In the genomic region with DNA sequence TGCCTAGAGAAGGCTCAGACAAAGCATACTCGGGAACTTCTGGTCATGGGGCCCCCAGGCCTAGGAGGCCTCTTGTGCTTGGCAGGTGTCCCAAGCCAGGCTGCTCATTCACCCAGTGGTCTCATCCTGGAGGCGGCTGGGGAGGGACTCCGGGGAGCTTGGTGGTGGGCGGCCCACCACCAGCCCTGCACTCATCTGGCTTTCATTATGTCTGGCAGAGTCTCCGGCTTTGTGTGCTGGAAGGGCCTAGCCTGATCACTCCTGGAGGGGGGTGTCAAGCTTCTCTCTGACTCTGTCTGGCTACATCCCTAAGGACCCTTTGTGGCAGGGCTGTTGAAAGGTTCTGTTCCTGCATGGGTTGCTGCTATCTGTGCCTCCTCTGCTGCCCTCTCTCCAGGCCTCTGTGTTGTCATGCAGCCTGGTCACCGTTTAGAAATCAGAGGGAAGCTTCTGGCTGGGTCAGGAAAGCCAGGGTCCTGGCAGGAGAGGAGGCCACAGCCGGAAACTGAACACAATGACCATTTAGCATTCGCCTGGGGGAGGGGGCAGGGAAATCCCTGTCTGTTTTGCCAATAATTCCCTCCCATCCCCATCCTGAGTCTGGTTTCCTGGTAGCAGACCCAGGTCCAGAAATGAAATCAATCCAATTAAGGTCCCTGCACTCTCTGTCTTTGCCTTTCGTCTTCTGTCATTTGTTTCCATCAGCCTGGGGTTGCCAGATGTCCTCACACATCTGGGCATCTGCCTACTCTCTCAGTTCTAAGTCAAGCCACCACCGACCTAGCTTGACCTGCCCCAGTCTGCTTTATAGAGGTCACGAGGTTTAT, we compare ENCODE assay signal across 9 mouse cellular contexts. TPM values are rescaled to one million over a fixed set of nuclear protein-coding genes. Genes with fewer than 3 reads are reported as not detected.
DNase-seq lines count a peak whose midpoint lies in the region; ATAC-seq and TF ChIP-seq lines count a peak whose summit lies in the region.
"Had no signal": no experiment of that assay in that cellular context is flagged by ENCODE, and none has a peak within 500 bp of the region (broad histone marks: within the 10 kb centered on the region; RNA-seq: fewer than 3 reads in every experiment).

No protein-coding gene starts in this region.

- peak; percentile 73 for DNase-seq in kidney, adult 2 months
- DNase-seq in kidney, adult 9 months: no peak
- DNase-seq in frontal cortex, postnatal 36 days (ENCODE audit: low spot score in 2 of 2): no peak

- H3K9ac ChIP-seq in forebrain, embryonic 12.5 days: peak overlapping the region; percentile 69
- peak overlapping the region; percentile 90 for H3K9ac ChIP-seq in hindbrain, embryonic 13.5 days
- no peak overlapping the region for H3K9ac ChIP-seq in liver, embryonic 15.5 days
- peak overlapping the region; percentile 47 for H3K9ac ChIP-seq in neural tube, embryonic 14.5 days (replicated peaks; ENCODE audit: low read depth, low read length)

- H3K27ac ChIP-seq in kidney, adult 2 months (ENCODE audit: insufficient read depth, low read depth, low read length): peak overlapping the region; percentile 52; the same call in 1 of the 2 replicates
- H3K27ac ChIP-seq in forebrain, embryonic 12.5 days: peak overlapping the region; percentile 79
- H3K27ac ChIP-seq in hindbrain, embryonic 13.5 days: peak overlapping the region; percentile 93
- no peak overlapping the region for H3K27ac ChIP-seq in liver, embryonic 15.5 days (replicated peaks)
- peak overlapping the region; percentile 80 for H3K27ac ChIP-seq in neural tube, embryonic 14.5 days (ENCODE audit: low read depth, low read length)

- TF ChIP-seq CTCF in kidney, adult 2 months (conservative IDR thresholded peaks at IDR 0.05; ENCODE audit: insufficient read depth, insufficient read length, low read depth, low read length): no peak

- no peak for TF ChIP-seq POLR2A in kidney, adult 2 months (IDR thresholded peaks at IDR 0.05; ENCODE audit: low read depth, low read length)

- H3K4me2 ChIP-seq in forebrain, embryonic 12.5 days: peak overlapping the region; percentile 84
- H3K4me2 ChIP-seq in hindbrain, embryonic 13.5 days: peak overlapping the region; percentile 71
- H3K4me2 ChIP-seq in liver, embryonic 15.5 days: peak overlapping the region; percentile 73
- peak overlapping the region; percentile 65 for H3K4me2 ChIP-seq in neural tube, embryonic 14.5 days (ENCODE audit: low read depth, low read length)

- H3K9me3 ChIP-seq in forebrain, embryonic 12.5 days: no peaks in the 10 kb centered on the region
- no peaks in the 10 kb centered on the region for H3K9me3 ChIP-seq in hindbrain, embryonic 13.5 days
- H3K9me3 ChIP-seq in liver, embryonic 15.5 days (replicated peaks): no peaks in the 10 kb centered on the region
- no peaks in the 10 kb centered on the region for H3K9me3 ChIP-seq in neural tube, embryonic 14.5 days (ENCODE audit: control insufficient read depth, low read length)

- peak; percentile 10; the same call in 1 of the 2 replicates for ATAC-seq in forebrain, embryonic 12.5 days (ENCODE audit: low FRiP score)
- peak; percentile 49 for ATAC-seq in hindbrain, embryonic 13.5 days (ENCODE audit: low FRiP score)
- ATAC-seq in liver, embryonic 15.5 days (ENCODE audit: insufficient read depth): no peak
- ATAC-seq in neural tube, embryonic 14.5 days (ENCODE audit: low read depth): peak; percentile 26; the same call in 1 of the 2 replicates
- no peak for ATAC-seq in megakaryocyte progenitor cell, adult 5-6 weeks (replicated peaks; ENCODE audit: poor library complexity)

- no peaks in the 10 kb centered on the region for H3K36me3 ChIP-seq in kidney, adult 2 months (ENCODE audit: control insufficient read depth, insufficient read depth, low read length)
- H3K36me3 ChIP-seq in forebrain, embryonic 12.5 days (replicated peaks): no peaks in the 10 kb centered on the region
- no peaks in the 10 kb centered on the region for H3K36me3 ChIP-seq in hindbrain, embryonic 13.5 days
- no peaks in the 10 kb centered on the region for H3K36me3 ChIP-seq in liver, embryonic 15.5 days (replicated peaks)
- no peaks in the 10 kb centered on the region for H3K36me3 ChIP-seq in neural tube, embryonic 14.5 days (ENCODE audit: control insufficient read depth, insufficient read depth, low read length)

- 54% methylated on average over 11 of the region's 11 CpGs for WGBS in kidney, adult 2 months
- 41% methylated on average over 11 of the region's 11 CpGs for WGBS in forebrain, embryonic 12.5 days
- WGBS in hindbrain, embryonic 13.5 days: 18% methylated on average over 11 of the region's 11 CpGs
- WGBS in liver, embryonic 15.5 days (ENCODE audit: insufficient replicate concordance): 48% methylated on average over 11 of the region's 11 CpGs
- WGBS in neural tube, embryonic 14.5 days: 17% methylated on average over 11 of the region's 11 CpGs

- H3K4me3 ChIP-seq in kidney, adult 2 months (ENCODE audit: insufficient read depth, low read depth, low read length): no peak overlapping the region; the same call in 1 of the 2 replicates
- peak overlapping the region; percentile 13; the same call in 1 of the 2 replicates for H3K4me3 ChIP-seq in forebrain, embryonic 12.5 days (replicated peaks)
- H3K4me3 ChIP-seq in hindbrain, embryonic 13.5 days: peak overlapping the region; percentile 58
- H3K4me3 ChIP-seq in liver, embryonic 15.5 days (replicated peaks): no peak overlapping the region
- H3K4me3 ChIP-seq in neural tube, embryonic 14.5 days (ENCODE audit: low read depth, low read length): peak overlapping the region; percentile 47; the same call in 1 of the 2 replicates

- no peaks in the 10 kb centered on the region for H3K27me3 ChIP-seq in kidney, adult 2 months (replicated peaks; ENCODE audit: control insufficient read depth, insufficient read depth, low read length)
- no peaks in the 10 kb centered on the region for H3K27me3 ChIP-seq in forebrain, embryonic 12.5 days
- H3K27me3 ChIP-seq in hindbrain, embryonic 13.5 days: no peaks in the 10 kb centered on the region
- peaks cover 18% of the 10 kb centered on the region for H3K27me3 ChIP-seq in liver, embryonic 15.5 days
- no peaks in the 10 kb centered on the region for H3K27me3 ChIP-seq in neural tube, embryonic 14.5 days (ENCODE audit: control insufficient read depth, insufficient read depth, low read length)

- peaks cover 7% of the 10 kb centered on the region; the same call in 1 of the 2 replicates for H3K4me1 ChIP-seq in kidney, adult 2 months (ENCODE audit: control insufficient read depth, insufficient read depth, low read length)
- H3K4me1 ChIP-seq in forebrain, embryonic 12.5 days: peaks cover 98% of the 10 kb centered on the region
- H3K4me1 ChIP-seq in hindbrain, embryonic 13.5 days (replicated peaks): peaks cover 100% of the 10 kb centered on the region
- peaks cover 17% of the 10 kb centered on the region for H3K4me1 ChIP-seq in liver, embryonic 15.5 days (replicated peaks)
- H3K4me1 ChIP-seq in neural tube, embryonic 14.5 days (ENCODE audit: control insufficient read depth, insufficient read depth, low read length): peaks cover 83% of the 10 kb centered on the region

RNA-seq across cellular contexts. Expression of gene Ralgds, which starts 21.7 kb away (rescaled TPM):
- 24.6 and 32.3 TPM in 2 replicates for polyA plus RNA-seq in kidney, adult 2 months (2012; rRNA removed)
- polyA plus RNA-seq in forebrain, embryonic 12.5 days (2016; fragmentation: Nextera tagmentation; extraction: Ambion mirVana): 55.2 and 62.6 TPM in 2 replicates
- polyA plus RNA-seq in hindbrain, embryonic 13.5 days (2015; fragmentation: Nextera tagmentation; extraction: Ambion mirVana): 78.9 and 87.9 TPM in 2 replicates
- polyA plus RNA-seq in liver, embryonic 15.5 days (2015; fragmentation: Nextera tagmentation; extraction: Ambion mirVana): 1.8 and 2.2 TPM in 2 replicates
- 76.5 and 88.2 TPM in 2 replicates for polyA plus RNA-seq in neural tube, embryonic 14.5 days (2014; fragmentation: Nextera tagmentation; extraction: Ambion mirVana)
- total RNA-seq in megakaryocyte progenitor cell, adult 5-6 weeks (2015): 3.4 and 7.4 TPM in 2 replicates
- 3.2 and 3.3 TPM in 2 replicates for total RNA-seq in megakaryocyte progenitor cell, adult 5-6 weeks (2017)

RNA-seq across cellular contexts. Expression of gene Cel, which starts 28.6 kb away (rescaled TPM):
- 0.15 TPM in 1 of 2 replicates, not detected in the other for polyA plus RNA-seq in kidney, adult 2 months (2012; rRNA removed)
- polyA plus RNA-seq in forebrain, embryonic 12.5 days (2016; fragmentation: Nextera tagmentation; extraction: Ambion mirVana): not detected in 2 replicates
- polyA plus RNA-seq in hindbrain, embryonic 13.5 days (2015; fragmentation: Nextera tagmentation; extraction: Ambion mirVana): 0.08 and 0.13 TPM in 2 replicates
- 0.45 and 5.1 TPM in 2 replicates for polyA plus RNA-seq in liver, embryonic 15.5 days (2015; fragmentation: Nextera tagmentation; extraction: Ambion mirVana)
- polyA plus RNA-seq in neural tube, embryonic 14.5 days (2014; fragmentation: Nextera tagmentation; extraction: Ambion mirVana): not detected in 2 replicates
- not detected in 2 replicates for total RNA-seq in megakaryocyte progenitor cell, adult 5-6 weeks (2015)
- not detected in 2 replicates for total RNA-seq in megakaryocyte progenitor cell, adult 5-6 weeks (2017)
- total RNA-seq: gastrocnemius, postnatal 4 days had no signal

RNA-seq across cellular contexts. Expression of gene Gm10134, which starts 28.8 kb away (rescaled TPM):
- 0.33 TPM in 1 of 2 replicates, not detected in the other for polyA plus RNA-seq in kidney, adult 2 months (2012; rRNA removed)
- polyA plus RNA-seq in forebrain, embryonic 12.5 days (2016; fragmentation: Nextera tagmentation; extraction: Ambion mirVana): 0.61 and 0.64 TPM in 2 replicates
- 2.1 and 3.6 TPM in 2 replicates for polyA plus RNA-seq in hindbrain, embryonic 13.5 days (2015; fragmentation: Nextera tagmentation; extraction: Ambion mirVana)
- polyA plus RNA-seq in liver, embryonic 15.5 days (2015; fragmentation: Nextera tagmentation; extraction: Ambion mirVana): 0.37 and 0.82 TPM in 2 replicates
- polyA plus RNA-seq in neural tube, embryonic 14.5 days (2014; fragmentation: Nextera tagmentation; extraction: Ambion mirVana): 3.5 TPM in 1 of 2 replicates, not detected in the other
- not detected in 2 replicates for total RNA-seq in megakaryocyte progenitor cell, adult 5-6 weeks (2015)
- not detected in 2 replicates for total RNA-seq in megakaryocyte progenitor cell, adult 5-6 weeks (2017)

RNA-seq across cellular contexts. Expression of gene Gbgt1, which starts 38.0 kb away (rescaled TPM):
- polyA plus RNA-seq in kidney, adult 2 months (2012; rRNA removed): 1.2 and 1.3 TPM in 2 replicates
- 0.32 TPM in 2 replicates for polyA plus RNA-seq in forebrain, embryonic 12.5 days (2016; fragmentation: Nextera tagmentation; extraction: Ambion mirVana)
- polyA plus RNA-seq in hindbrain, embryonic 13.5 days (2015; fragmentation: Nextera tagmentation; extraction: Ambion mirVana): 0.52 and 1.0 TPM in 2 replicates
- 0.50 and 0.60 TPM in 2 replicates for polyA plus RNA-seq in liver, embryonic 15.5 days (2015; fragmentation: Nextera tagmentation; extraction: Ambion mirVana)
- 0.23 and 1.6 TPM in 2 replicates for polyA plus RNA-seq in neural tube, embryonic 14.5 days (2014; fragmentation: Nextera tagmentation; extraction: Ambion mirVana)
- total RNA-seq in megakaryocyte progenitor cell, adult 5-6 weeks (2015): not detected in 2 replicates
- not detected in 2 replicates for total RNA-seq in megakaryocyte progenitor cell, adult 5-6 weeks (2017)

RNA-seq across cellular contexts. Expression of gene Gtf3c5, which starts 48.9 kb away (rescaled TPM):
- 20.4 and 20.8 TPM in 2 replicates for polyA plus RNA-seq in kidney, adult 2 months (2012; rRNA removed)
- polyA plus RNA-seq in forebrain, embryonic 12.5 days (2016; fragmentation: Nextera tagmentation; extraction: Ambion mirVana): 46.9 and 50.9 TPM in 2 replicates
- polyA plus RNA-seq in hindbrain, embryonic 13.5 days (2015; fragmentation: Nextera tagmentation; extraction: Ambion mirVana): 40.8 and 46.8 TPM in 2 replicates
- 12.6 and 14.3 TPM in 2 replicates for polyA plus RNA-seq in liver, embryonic 15.5 days (2015; fragmentation: Nextera tagmentation; extraction: Ambion mirVana)
- polyA plus RNA-seq in neural tube, embryonic 14.5 days (2014; fragmentation: Nextera tagmentation; extraction: Ambion mirVana): 28.0 and 30.7 TPM in 2 replicates
- 16.2 and 19.1 TPM in 2 replicates for total RNA-seq in megakaryocyte progenitor cell, adult 5-6 weeks (2015)
- total RNA-seq in megakaryocyte progenitor cell, adult 5-6 weeks (2017): 11.0 and 13.0 TPM in 2 replicates

Comparison
In these comparisons a context has a peak if more than half of its experiments do, and no peak if none do; other contexts are left out.
1. H3K4me3 ChIP-seq: peak in forebrain, embryonic 12.5 days (single experiment), hindbrain, embryonic 13.5 days (single experiment) and neural tube, embryonic 14.5 days (single experiment); none in kidney, adult 2 months (single experiment) and liver, embryonic 15.5 days (single experiment).
2. ATAC-seq: peak in forebrain, embryonic 12.5 days (single experiment), hindbrain, embryonic 13.5 days (single experiment) and neural tube, embryonic 14.5 days (single experiment); none in liver, embryonic 15.5 days (single experiment) and megakaryocyte progenitor cell, adult 5-6 weeks (single experiment).
3. Peak in every context shown above with its lines, with median percentiles within 50 percentile points of each other: H3K4me2 ChIP-seq.